Mouse (Mus musculus) stomach, adult 2 months (tissue): ENCODE data around the gene Tmem110. TPM values are rescaled to one million over a fixed set of nuclear protein-coding genes. Genes with fewer than 3 reads are reported as not detected.

Experiments used
- polyA plus RNA-seq: library from polyadenylated mRNA; depleted of rRNA; stranded (reverse); fragments of >200 nt; gene quantifications from 2 replicates; pipeline ENCODE4 v1.2.3, GENCODE M21; 2012; rRNA removed

The Tmem110 gene
- 9.1 and 11.9 TPM in 2 replicates for polyA plus RNA-seq

GRCm38 (mm10) chr14:30825476-30826131 lies at the start of gene Tmem110:
Gene Tmem110 (plus strand): TSS chr14:30825590.

GRCm38 (mm10) chr14:30878958-30879571 lies 53.7 kb downstream of the Tmem110 start, which contains the start of gene Mustn1:
Gene Mustn1 (plus strand): TSS chr14:30879200.

GRCm38 (mm10) chr14:30886204-30886603 lies 60.8 kb downstream of the Tmem110 start, which contains the start of gene Itih4:
Gene Itih4 (plus strand): TSS chr14:30886476.

GRCm38 (mm10) chr14:30923375-30924105 lies 98.2 kb downstream of the Tmem110 start, which contains the start of gene Itih3:
Gene Itih3 (minus strand): TSS chr14:30923760.

Other genes starting within 250 kb of the Tmem110 start
- 121 and 149 TPM in 2 replicates for gene Prkcd, start 199.4 kb upstream of the Tmem110 start, polyA plus RNA-seq
- 3.9 and 4.0 TPM in 2 replicates for gene Rft1, start 171.2 kb upstream of the Tmem110 start, polyA plus RNA-seq
- 0.03 and 0.12 TPM in 2 replicates for gene Sfmbt1, start 110.7 kb upstream of the Tmem110 start, polyA plus RNA-seq
- 34.1 and 38.0 TPM in 2 replicates for gene Mustn1, start 53.6 kb downstream of the Tmem110 start, polyA plus RNA-seq
- 0.11 TPM in 2 replicates for gene Itih4, start 60.9 kb downstream of the Tmem110 start, polyA plus RNA-seq
- gene Itih3, start 98.2 kb downstream of the Tmem110 start, polyA plus RNA-seq: 0.15 and 0.18 TPM in 2 replicates
- gene Itih1, start 117.7 kb downstream of the Tmem110 start, polyA plus RNA-seq: 0.08 and 0.50 TPM in 2 replicates
- gene Nek4, start 125.8 kb downstream of the Tmem110 start, polyA plus RNA-seq: 0.56 and 1.00 TPM in 2 replicates
- 3.3 and 3.4 TPM in 2 replicates for gene Glt8d1, start 175.8 kb downstream of the Tmem110 start, polyA plus RNA-seq
- gene Spcs1, start 176.1 kb downstream of the Tmem110 start, polyA plus RNA-seq: 35.2 and 41.1 TPM in 2 replicates
- gene Pbrm1, start 193.5 kb downstream of the Tmem110 start, polyA plus RNA-seq: 3.6 and 4.3 TPM in 2 replicates
- gene Gnl3, start 193.6 kb downstream of the Tmem110 start, polyA plus RNA-seq: 2.6 and 2.9 TPM in 2 replicates